Mouse (Mus musculus): Measurements from ENCODE around the gene Olfr483. TPM values are rescaled to one million over a fixed set of nuclear protein-coding genes. Genes with fewer than 3 reads are reported as not detected.

Olfr483 gene
- not detected for total RNA-seq (2023)

DNA sequence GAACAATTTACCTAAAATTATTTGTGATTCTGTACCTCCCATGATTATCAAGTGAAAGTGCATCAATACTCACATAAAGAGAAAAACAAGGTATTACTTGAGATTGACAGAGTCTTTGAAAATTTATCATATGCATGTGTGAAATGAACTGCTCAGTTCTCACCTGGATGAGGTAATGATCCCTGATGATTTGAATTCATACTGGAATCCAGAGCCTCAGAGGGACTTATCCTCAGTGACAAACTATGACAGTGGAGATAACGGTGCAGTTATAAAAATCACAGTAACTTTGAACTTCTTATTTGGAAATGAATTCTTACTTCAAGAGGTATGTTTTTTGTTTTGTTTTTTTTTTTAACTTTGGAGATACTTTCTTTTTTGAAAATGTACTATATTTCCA, at the start of gene Olfr483:
Gene Olfr483, plus strand, starts transcription at position 301 of the 400 bp plus-strand sequence.

DNA sequence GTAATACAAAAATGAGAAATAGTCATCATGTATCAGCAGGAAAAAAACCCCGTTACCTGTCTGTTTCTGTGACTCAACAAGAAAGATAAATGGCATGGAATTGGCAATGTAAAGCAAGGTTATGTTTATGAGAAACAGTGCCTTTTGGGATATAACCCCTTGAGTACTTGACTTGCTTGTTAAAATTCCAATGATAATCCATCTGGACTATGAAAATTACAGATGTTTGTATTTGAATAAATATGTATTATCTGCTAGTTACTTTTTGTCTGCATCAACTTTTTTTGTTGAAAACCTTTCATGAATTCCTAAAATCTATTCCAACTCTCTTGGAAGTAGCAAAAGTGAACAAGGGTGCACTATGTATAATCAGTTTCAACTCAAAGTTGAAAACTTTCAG, 33.4 kb upstream of the Olfr483 start, which contains the start of gene Olfr480:
Gene Olfr480, minus strand, starts transcription at position 101 of the 400 bp plus-strand sequence.

DNA sequence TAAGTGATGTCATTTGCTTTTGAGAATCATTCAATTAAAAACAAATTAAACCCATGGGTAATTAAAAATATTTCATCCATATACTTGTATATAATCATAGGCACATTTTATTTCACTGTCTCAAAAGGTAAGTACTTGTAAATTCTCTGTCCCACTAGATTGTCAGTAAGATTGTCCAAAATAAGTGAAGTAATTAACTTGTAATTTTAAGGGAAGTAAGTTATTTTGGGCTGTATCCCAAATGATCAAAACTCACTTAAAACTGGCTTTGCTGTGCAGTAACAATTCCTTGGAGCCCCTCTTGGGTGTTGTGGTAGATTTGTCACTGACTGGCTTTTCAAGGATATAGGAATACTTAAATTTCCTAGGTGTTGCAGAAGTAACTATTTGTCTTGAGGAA, 21.1 kb upstream of the Olfr483 start, which contains the start of gene Olfr481:
Gene Olfr481, plus strand, starts transcription at position 301 of the 400 bp plus-strand sequence.

GRCm38 (mm10) chr7:108097486-108097885, 3.2 kb upstream of the Olfr483 start, which contains the start of gene Olfr482:
Gene Olfr482, minus strand, starts transcription at chr7:108097586.

GRCm38 (mm10) chr7:108127349-108127748, 26.7 kb downstream of the Olfr483 start, which contains the start of gene Olfr484:
Gene Olfr484, minus strand, starts transcription at chr7:108127449.

Other genes starting within 250 kb of the Olfr483 start
- gene Olfr472, start 202.9 kb upstream of the Olfr483 start, total RNA-seq (2023), result 0.18 TPM
- not detected for gene Olfr473, start 170.4 kb upstream of the Olfr483 start, total RNA-seq (2023)
- gene Olfr474, start 146.2 kb upstream of the Olfr483 start, total RNA-seq (2023), result not detected
- gene Olfr476, start 136.0 kb upstream of the Olfr483 start, total RNA-seq (2023), result not detected
- gene Olfr477, start 114.2 kb upstream of the Olfr483 start, total RNA-seq (2023), result 0.18 TPM
- gene Olfr478, start 66.9 kb upstream of the Olfr483 start, total RNA-seq (2023), result not detected
- not detected for gene Olfr479, start 50.2 kb upstream of the Olfr483 start, total RNA-seq (2023)
- not detected for gene Olfr480, start 33.5 kb upstream of the Olfr483 start, total RNA-seq (2023)
- not detected for gene Olfr481, start 21.0 kb upstream of the Olfr483 start, total RNA-seq (2023)
- gene Olfr482, start 3.3 kb upstream of the Olfr483 start, total RNA-seq (2023), result 1.3 TPM
- not detected for gene Olfr484, start 26.6 kb downstream of the Olfr483 start, total RNA-seq (2023)
- not detected for gene Olfr485, start 59.0 kb downstream of the Olfr483 start, total RNA-seq (2023)
- not detected for gene Olfr486, start 71.9 kb downstream of the Olfr483 start, total RNA-seq (2023)
- gene Olfr487, start 113.8 kb downstream of the Olfr483 start, total RNA-seq (2023), result not detected
- not detected for gene Olfr488, start 157.5 kb downstream of the Olfr483 start, total RNA-seq (2023)
- not detected for gene Olfr490, start 188.1 kb downstream of the Olfr483 start, total RNA-seq (2023)
- not detected for gene Olfr491, start 212.6 kb downstream of the Olfr483 start, total RNA-seq (2023)
- not detected for gene Olfr492, start 222.8 kb downstream of the Olfr483 start, total RNA-seq (2023)
- gene Olfr493, start 246.1 kb downstream of the Olfr483 start, total RNA-seq (2023), result not detected

All from CD8-positive naive resting alpha-beta T cell, adult 57 days (primary cell).